Mouse (Mus musculus): Measurements from ENCODE around the gene Tpcn1.

The Tpcn1 gene

GRCm38 (mm10) chr5:120555871-120556270, 32.6 kb downstream of the Tpcn1 start:
- DNase-seq (ENCODE audit: low spot score): no peak

GRCm38 (mm10) chr5:120550673-120551072, 37.8 kb downstream of the Tpcn1 start:
- DNase-seq (ENCODE audit: low spot score): no peak

GRCm38 (mm10) chr5:120550137-120550536, 38.3 kb downstream of the Tpcn1 start:
- no peak for DNase-seq (ENCODE audit: low spot score)

- DNase-seq (ENCODE audit: low spot score): no peak
These were observed 40.1 kb downstream of the Tpcn1 start for GRCm38 (mm10) chr5:120548236-120548850.

GRCm38 (mm10) chr5:120536632-120537031, 51.8 kb downstream of the Tpcn1 start:
- no peak for DNase-seq (ENCODE audit: low spot score)

GRCm38 (mm10) chr5:120536046-120536445, 52.4 kb downstream of the Tpcn1 start:
- DNase-seq (ENCODE audit: low spot score): no peak

- DNase-seq (ENCODE audit: low spot score): no peak
These were observed 53.8 kb downstream of the Tpcn1 start for GRCm38 (mm10) chr5:120534686-120535075.

- no peak for DNase-seq (ENCODE audit: low spot score)
These were observed 54.3 kb downstream of the Tpcn1 start for GRCm38 (mm10) chr5:120534071-120534685.

- no peak for DNase-seq (ENCODE audit: low spot score)
These were observed 56.8 kb downstream of the Tpcn1 start for GRCm38 (mm10) chr5:120531631-120532030.

- DNase-seq (ENCODE audit: low spot score): no peak
These were observed 61.0 kb downstream of the Tpcn1 start for GRCm38 (mm10) chr5:120527296-120527964.

- DNase-seq (ENCODE audit: low spot score): peak; percentile 31
These were observed 62.2 kb downstream of the Tpcn1 start for GRCm38 (mm10) chr5:120526311-120526710.

GRCm38 (mm10) chr5:120525737-120526136, 62.7 kb downstream of the Tpcn1 start:
- no peak for DNase-seq (ENCODE audit: low spot score)

GRCm38 (mm10) chr5:120524736-120525135, 63.7 kb downstream of the Tpcn1 start:
- DNase-seq (ENCODE audit: low spot score): no peak

GRCm38 (mm10) chr5:120522649-120523048, 65.8 kb downstream of the Tpcn1 start:
- peak; percentile 39 for DNase-seq (ENCODE audit: low spot score)

- no peak for DNase-seq (ENCODE audit: low spot score)
These were observed 70.9 kb downstream of the Tpcn1 start for GRCm38 (mm10) chr5:120517552-120517951.

- DNase-seq (ENCODE audit: low spot score): no peak
These were observed 72.1 kb downstream of the Tpcn1 start for GRCm38 (mm10) chr5:120516221-120516984.

- no peak for DNase-seq (ENCODE audit: low spot score)
These were observed 73.0 kb downstream of the Tpcn1 start for GRCm38 (mm10) chr5:120515451-120515850.

GRCm38 (mm10) chr5:120514754-120515153, 73.7 kb downstream of the Tpcn1 start:
- DNase-seq (ENCODE audit: low spot score): no peak

- no peak for DNase-seq (ENCODE audit: low spot score)
These were observed 74.3 kb downstream of the Tpcn1 start for GRCm38 (mm10) chr5:120514031-120514677.

- DNase-seq (ENCODE audit: low spot score): no peak
These were observed 75.4 kb downstream of the Tpcn1 start for GRCm38 (mm10) chr5:120512911-120513555.

- no peak for DNase-seq (ENCODE audit: low spot score)
These were observed 76.7 kb downstream of the Tpcn1 start for GRCm38 (mm10) chr5:120511643-120512220.

Measured in spleen, adult 12 weeks (tissue).